Mouse (Mus musculus): ENCODE results near the gene Clcnkb. TPM values are rescaled to one million over a fixed set of nuclear protein-coding genes. Genes with fewer than 3 reads are reported as not detected.

Gene Clcnkb
- total RNA-seq, 2 experiments from 2014 or later = 0.36 to 0.57 TPM

- peak; percentile 84 to 94 for DNase-seq
Measured at GRCm38 (mm10) chr4:141404518-141405313, 11.1 kb downstream of the Clcnkb start.

GRCm38 (mm10) chr4:141400171-141400570, 15.6 kb downstream of the Clcnkb start:
- DNase-seq = no peak

DNA sequence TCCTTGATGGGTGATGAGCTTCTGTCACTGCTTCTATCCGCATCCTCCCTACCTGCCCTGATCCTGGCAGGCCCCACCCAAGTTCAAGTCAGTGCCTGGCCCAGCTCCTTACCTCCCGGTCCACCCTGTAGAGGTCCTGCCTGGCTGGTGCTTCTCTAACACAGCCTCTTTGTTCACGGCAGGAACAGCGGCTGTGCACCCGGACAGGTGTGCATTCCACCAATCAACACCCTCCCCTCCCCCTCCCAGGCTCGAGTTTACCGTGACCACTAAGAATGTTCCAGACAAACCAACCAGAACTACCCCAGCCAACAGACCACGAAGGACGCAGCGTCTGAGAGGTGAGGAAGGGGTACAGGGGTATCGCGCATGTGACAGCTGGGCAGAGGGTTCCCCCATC, 17.3 kb downstream of the Clcnkb start, which contains the start of gene Clcnka:
Clcnka (minus strand) TSS at position 180 of the 400 bp plus-strand sequence.
- no peak for DNase-seq

GRCm38 (mm10) chr4:141397861-141398260, 18.0 kb downstream of the Clcnkb start:
- no peak for DNase-seq

- no peak for DNase-seq
Measured at GRCm38 (mm10) chr4:141394751-141395150, 21.1 kb downstream of the Clcnkb start.

GRCm38 (mm10) chr4:141391293-141391692, 24.5 kb downstream of the Clcnkb start:
- DNase-seq = no peak

- no peak for DNase-seq
Measured at GRCm38 (mm10) chr4:141389366-141390150, 26.3 kb downstream of the Clcnkb start.

- DNase-seq = no peak
Measured at GRCm38 (mm10) chr4:141387933-141388332, 27.9 kb downstream of the Clcnkb start.

DNA sequence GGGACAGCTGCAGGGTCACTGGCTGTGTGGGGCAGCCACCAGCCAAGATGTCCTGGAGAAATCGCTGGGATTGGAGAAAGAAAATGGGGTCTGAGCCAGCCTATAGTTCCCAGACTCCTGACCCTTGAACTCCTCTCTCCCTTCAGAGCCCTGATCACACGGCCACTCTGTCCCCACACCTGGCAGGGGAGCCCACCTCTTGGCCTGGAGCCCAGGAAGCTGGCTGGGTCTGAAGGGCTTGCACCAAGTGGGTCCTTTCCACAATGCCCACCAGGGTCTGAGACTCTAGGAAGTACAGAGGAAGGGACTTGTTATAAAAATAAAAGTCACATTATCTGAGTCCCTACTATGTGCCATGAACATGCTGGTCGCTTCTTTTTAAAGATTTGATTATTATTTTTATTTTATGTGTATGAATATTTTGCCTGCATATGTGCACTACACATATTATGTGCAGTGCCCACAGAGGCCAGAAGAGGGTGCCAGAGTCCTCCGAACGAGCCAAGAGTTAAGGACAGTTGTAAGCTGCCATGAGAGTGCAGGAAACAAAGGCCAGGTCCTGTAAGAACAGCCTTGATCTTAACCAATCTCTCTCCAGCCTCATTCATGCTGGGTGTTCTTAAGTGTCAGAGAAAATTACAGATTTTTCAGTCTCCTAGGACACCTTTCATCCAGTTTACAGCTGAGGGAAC, 28.6 kb downstream of the Clcnkb start:
- peak; percentile 53 to 91 for DNase-seq

- DNase-seq = no peak
Measured at GRCm38 (mm10) chr4:141386150-141386549, 29.7 kb downstream of the Clcnkb start.

- peak; percentile 42 to 72 for DNase-seq
Measured at GRCm38 (mm10) chr4:141385275-141385674, 30.5 kb downstream of the Clcnkb start.

GRCm38 (mm10) chr4:141382406-141382805, 33.4 kb downstream of the Clcnkb start:
- no peak for DNase-seq

DNA sequence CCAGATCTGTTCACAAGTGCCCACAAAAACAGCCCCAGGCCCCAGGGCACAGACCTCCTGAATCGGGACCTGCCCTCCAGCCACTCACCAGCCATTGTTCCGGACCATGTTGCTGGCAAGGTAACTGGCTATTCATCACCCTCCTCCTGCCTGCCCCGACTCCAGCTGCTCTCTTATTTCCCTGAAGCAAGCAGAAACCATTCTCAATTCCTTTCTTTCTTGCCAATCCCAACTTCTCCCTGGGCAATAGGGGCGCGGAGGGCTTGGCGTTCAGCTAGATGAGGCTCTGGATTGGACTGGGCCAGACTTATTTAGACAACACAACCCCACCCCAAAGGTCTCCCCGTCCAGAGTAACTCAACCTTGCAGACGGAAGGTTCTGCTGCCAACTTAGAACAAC, 36.1 kb downstream of the Clcnkb start:
- DNase-seq = no peak

DNA sequence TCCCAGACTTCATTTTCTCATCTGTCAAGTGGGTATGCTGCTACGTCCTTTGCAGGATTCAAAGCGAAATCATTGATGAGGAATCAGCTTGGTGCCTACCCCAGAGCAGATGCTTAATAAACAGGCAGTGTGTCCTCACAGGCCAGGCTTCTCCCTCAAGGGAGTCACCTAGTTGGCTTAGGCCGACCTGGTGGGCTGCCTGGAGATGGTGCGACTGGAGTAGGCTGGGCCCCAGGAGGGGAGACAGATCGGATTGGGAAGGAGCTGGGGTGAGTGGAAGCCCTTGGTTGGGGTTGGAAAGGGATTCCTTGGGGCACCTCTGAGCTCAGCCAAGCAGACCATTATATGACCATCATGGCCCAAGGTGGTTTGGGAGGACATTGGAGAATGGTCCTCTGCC, 43.4 kb downstream of the Clcnkb start:
- no peak for DNase-seq

DNA sequence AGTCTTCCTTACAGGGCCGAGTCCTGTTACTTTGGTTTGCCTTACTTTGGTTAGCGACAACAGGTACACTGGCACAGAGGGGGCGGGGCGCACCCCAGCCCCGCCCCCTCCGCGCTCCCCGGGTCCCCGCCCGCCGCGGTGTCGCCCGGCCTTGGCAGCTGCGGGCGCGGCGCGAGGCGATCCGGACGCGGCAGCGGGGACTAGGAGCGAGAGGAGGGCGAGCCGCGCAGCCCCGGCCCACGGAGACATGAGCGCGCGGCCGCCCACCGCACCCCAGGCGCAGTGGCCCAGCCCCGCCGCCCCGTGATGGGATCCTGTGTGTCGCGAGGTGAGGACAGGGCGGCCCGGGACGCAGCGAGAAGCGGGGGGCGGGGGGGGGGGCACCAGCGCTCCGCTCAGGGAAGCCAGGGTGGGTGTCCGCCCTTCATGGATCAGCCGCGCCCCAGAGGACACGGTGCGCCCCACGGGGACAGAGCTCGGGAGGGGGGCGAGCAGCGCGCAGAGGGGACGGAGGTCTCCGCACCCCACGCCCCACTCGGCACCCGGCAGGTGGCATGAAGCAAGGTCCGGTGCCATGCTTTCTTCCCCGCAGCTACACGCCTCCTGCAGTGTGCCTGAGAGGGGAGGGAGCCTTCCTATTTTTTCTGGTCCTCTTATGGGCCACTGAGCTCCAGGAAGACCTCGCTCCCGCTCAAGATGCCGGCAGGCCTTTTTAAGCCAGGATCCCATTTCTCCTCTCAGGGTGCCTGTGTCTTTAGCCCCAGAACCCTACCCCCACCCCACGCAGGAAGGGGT, 47.6 kb downstream of the Clcnkb start, which contains the start of gene Fam131c:
Fam131c (plus strand) TSS at position 224 of the 795 bp plus-strand sequence.
- no peak for DNase-seq

- no peak for DNase-seq
Measured at GRCm38 (mm10) chr4:141365876-141366275, 49.9 kb downstream of the Clcnkb start.

DNA sequence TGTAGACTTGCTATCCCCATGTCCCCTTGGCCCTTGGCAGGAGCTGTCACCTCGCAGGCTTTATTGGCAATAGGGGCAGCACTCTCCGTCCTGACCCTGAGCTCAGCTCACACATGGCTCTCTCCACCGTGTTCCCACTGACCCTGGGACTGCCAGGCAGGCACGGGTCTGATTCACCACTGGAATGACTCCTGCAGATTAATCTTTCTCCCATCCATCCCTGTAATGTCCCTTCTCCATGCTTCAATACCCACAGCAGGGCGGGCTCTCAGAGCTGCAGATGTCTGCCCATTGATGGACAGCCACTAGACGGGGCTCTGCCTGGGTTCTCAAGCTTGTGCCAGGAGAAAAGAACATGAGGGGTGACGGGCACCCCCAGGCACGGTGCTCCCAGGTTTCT, 50.7 kb downstream of the Clcnkb start:
- no peak for DNase-seq

DNA sequence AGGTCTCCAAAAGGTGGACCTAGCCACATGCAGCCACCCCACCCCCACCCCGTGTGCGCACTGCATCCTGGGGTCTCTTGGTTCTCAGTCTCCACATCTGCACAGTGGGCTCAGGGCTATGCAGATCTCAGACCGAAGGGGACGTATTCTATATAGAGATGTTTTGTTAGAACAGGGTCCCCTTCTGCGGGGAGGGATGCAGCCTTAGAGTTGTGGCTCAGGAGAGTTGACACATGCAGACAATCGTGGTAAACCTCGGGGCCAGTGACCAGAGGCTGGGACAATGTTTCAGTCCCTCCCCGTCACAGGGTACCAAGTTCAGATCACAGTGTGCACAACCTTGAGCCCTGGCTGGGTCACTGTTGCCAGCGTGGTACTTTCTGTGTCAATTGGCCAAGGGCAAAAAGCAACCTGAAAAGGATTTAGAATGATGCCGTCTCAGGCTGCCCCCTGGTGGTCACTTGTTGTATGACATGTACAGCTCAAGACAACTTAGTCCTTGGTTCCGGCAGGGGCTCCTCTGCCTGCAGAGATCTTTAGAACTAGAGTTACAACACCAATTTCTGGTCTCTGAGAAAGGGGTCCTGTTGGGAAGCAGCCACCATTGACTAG, 52.8 kb downstream of the Clcnkb start:
- peak; percentile 73 to 94 for DNase-seq

DNA sequence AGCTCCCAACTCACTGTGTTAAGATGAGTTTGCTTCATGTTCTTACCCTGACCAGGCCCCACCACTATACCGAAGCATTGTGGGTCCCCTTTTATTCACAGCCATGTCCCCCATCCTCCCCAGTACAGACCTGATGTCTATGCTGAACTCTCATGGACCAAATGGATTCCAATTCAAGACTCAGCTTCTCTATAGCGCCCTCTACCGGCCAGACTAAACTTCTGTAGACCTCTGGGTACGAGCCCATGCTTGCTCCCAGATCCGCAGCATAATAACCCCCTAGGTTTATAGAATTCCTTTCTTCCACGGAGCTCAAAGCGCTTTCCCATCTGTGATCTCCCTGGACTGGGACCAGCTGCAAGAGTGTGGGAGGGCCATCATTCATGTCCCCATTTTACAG, 55.0 kb downstream of the Clcnkb start:
- DNase-seq = peak in 1 of 2 experiments; percentile 56

DNA sequence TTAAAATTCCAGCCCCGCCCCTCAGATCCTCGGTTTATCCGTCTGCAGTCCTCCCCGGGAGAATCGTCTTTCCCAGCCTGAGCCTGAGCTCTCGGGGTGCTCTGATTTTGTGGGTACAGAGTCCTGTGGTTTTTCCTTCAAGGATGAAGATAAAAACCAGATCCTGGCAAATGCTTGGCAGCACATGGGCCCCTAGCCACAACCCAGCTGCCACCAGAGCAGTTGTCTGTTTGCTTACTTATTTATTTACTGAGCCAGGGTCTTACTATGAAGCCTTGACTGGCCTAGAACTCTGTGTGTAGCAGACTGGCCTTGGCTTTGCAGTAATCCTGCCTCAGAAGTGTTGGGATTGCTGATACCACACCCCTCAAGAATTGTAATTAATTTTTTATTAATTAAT, 56.6 kb downstream of the Clcnkb start:
- DNase-seq = no peak

DNA sequence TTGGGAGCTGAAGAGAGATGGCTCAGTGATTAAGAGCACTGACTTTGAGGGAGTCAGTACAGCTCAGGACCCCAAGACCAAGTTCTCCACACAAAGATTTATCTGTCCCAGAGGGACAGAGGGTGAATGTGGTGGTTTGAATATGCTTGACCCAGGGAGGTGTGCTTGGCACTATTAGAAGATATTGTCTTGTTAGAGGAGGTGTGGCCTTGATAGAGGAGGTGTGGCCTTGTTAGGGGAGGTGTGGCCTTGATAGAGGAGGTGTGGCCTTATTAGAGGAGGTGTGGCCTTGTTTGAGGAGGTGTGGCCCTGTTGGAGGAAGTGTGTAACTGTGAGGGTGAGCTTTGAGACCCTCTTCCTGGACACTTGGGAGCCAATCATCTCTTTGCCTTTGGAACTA, 58.0 kb downstream of the Clcnkb start:
- DNase-seq = no peak

Data from heart, adult 18-20 months (tissue).